Mouse (Mus musculus) kidney, embryonic 16.5 days (tissue): ENCODE results near the gene Med11. TPM values are rescaled to one million over a fixed set of nuclear protein-coding genes. Genes with fewer than 3 reads are reported as not detected.
A peak's percentile ranks its signal among the peaks of the same experiment; 100 is the strongest.

ENCODE experiments used
- ATAC-seq: fragments of 200-750 bp; cut with Nextera tagmentation; 2 replicates; pipeline ENCODE4 v1.8.0; 2017; ENCODE audit warnings: moderate TSS enrichment; ENCODE audit not compliant: low FRiP score, low TSS enrichment
- H3K27ac ChIP-seq: fragments of 300-500 bp; sonication (generic); 2 replicates; pipeline ENCODE4 v1.5.1; 2014; ENCODE audit warnings: low read length
- H3K27me3 ChIP-seq: fragments of 300-500 bp; sonication (generic); 2 replicates; pipeline ENCODE4 v1.6.1; 2014; ENCODE audit warnings: low read length, control low read depth, mixed read lengths; ENCODE audit not compliant: insufficient read depth
- H3K36me3 ChIP-seq: fragments of 300-500 bp; sonication (generic); 2 replicates; pipeline ENCODE4 v1.6.1; 2014; ENCODE audit warnings: low read length, control low read depth, mixed read lengths; ENCODE audit not compliant: insufficient read depth
- H3K4me1 ChIP-seq: fragments of 300-500 bp; sonication (generic); 2 replicates; pipeline ENCODE4 v1.6.1; 2014; ENCODE audit warnings: low read length, control low read depth, mixed read lengths; ENCODE audit not compliant: insufficient read depth
- H3K4me2 ChIP-seq: fragments of 300-500 bp; sonication (generic); replicated peaks from 2 replicates; pipeline ENCODE4 v1.6.1; 2014; ENCODE audit warnings: low read depth, low read length
- H3K4me3 ChIP-seq: fragments of 300-500 bp; sonication (generic); 2 replicates; pipeline ENCODE4 v1.5.1; 2014; ENCODE audit warnings: mild to moderate bottlenecking, low read length
- H3K9ac ChIP-seq: fragments of 300-500 bp; sonication (generic); replicated peaks from 2 replicates; pipeline ENCODE4 v1.6.1; 2014; ENCODE audit warnings: low read length
- H3K9me3 ChIP-seq: fragments of 300-500 bp; sonication (generic); 2 replicates; pipeline ENCODE4 v1.6.1; 2016; ENCODE audit warnings: low read length, control low read depth
- WGBS: fragments of 180-500 bp; shearing (Covaris S2); extraction: QIAGEN DNeasy Blood & Tissue Kit; methylation state at CpG from one replicate; pipeline ENCODE4 v1.1.7; 2014; 5-methylcytosine and 5-hydroxymethylcytosine counted together
- microRNA-seq: library from miRNA; unstranded; fragments of <30 nt; microRNA quantifications from one replicate; pipeline ENCODE4, GENCODE M21; 2016
- polyA plus RNA-seq: library from polyadenylated mRNA; unstranded; fragments of >200 nt; fragmentation: Nextera tagmentation; extraction: Ambion mirVana; gene quantifications from 2 replicates; pipeline ENCODE4 v1.2.1, GENCODE M21; 2015

The Med11 gene
- polyA plus RNA-seq, 1 experiment from 2014 or later = 46.3 TPM

GRCm38 (mm10) chr11:70489684-70490083, 38.0 kb downstream of the Med11 start:
- ATAC-seq = no peak
- Histone ChIP-seq H3K9me3 (no peaks in the 10 kb centered on the region), H3K4me3 (no peak overlapping the region), H3K27me3 (no peaks in the 10 kb centered on the region), H3K36me3 (no peaks in the 10 kb centered on the region), H3K4me1 (no peaks in the 10 kb centered on the region), H3K4me2 (no peak overlapping the region), H3K27ac (no peak overlapping the region), H3K9ac (no peak overlapping the region)
- 77% methylated on average over 6 of the region's 6 CpGs for WGBS

DNA sequence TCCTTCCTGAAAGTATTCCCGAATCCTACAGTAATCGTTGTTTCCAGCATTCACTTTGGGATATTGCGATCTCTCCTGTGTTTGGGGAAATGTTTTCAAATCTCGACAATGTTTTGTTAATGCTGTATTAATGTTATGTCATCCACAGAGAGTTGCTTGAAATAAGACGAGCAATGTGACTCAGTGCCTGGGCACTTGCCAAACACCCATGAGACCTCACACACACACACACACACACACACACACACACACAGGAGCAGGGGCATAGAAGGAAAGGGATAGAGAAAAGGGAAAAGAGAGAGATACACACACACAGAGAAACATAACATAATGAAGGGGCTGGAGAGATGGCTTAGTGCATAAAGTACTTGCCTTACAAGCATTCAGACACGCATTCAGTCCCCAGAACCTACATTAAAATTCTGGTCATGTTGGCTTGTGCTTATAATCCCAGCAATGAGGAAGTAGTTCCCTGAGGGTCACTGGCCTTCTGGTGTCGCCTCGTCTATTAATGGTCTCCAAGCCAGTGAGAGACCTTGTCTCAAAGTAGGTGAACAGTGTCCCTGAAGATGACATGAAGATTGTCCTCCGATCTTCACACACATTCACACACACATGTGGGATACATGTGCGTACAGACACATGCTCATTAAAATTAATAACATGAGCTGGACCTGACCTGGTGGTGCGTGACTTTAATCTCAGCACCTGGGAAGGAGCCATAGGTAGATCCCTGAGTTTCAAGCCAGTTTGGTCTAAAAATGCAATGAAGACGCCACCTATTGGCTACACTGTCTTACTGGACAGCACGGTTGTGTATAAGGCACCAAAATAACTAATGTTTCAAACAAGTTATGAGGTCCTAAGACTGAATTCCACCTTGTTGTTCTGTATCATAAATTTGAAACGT, 48.1 kb downstream of the Med11 start:
- ATAC-seq = no peak
- H3K4me2 ChIP-seq = no peak overlapping the region
- no peak overlapping the region for H3K9ac ChIP-seq
- WGBS = 65% methylated on average over 14 of the region's 14 CpGs
- no peak overlapping the region for H3K4me3 ChIP-seq
- no peaks in the 10 kb centered on the region; the same call in 1 of the 2 replicates for H3K4me1 ChIP-seq
- H3K36me3 ChIP-seq = no peaks in the 10 kb centered on the region
- H3K27ac ChIP-seq = peak overlapping the region; percentile 15; the same call in 1 of the 2 replicates
- H3K9me3 ChIP-seq = no peaks in the 10 kb centered on the region
- no peaks in the 10 kb centered on the region for H3K27me3 ChIP-seq

DNA sequence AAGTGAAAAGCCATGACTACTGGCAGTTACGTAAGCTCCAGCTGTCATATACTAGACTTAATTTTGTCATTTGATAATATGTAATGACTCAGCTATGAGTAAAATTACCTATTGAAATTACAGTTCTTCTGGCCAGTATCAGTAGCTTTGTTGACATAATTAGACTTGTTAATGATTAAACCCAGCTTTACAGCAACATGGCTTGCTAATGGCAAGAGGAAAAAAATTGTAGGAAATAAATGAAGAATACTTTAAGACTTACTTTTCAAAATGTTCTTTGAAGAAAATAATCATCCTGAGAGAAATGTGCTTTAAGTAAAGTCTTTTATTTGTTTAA, 48.7 kb downstream of the Med11 start:
- Histone ChIP-seq H3K27me3 (no peaks in the 10 kb centered on the region), H3K9me3 (no peaks in the 10 kb centered on the region), H3K4me2 (no peak overlapping the region), H3K9ac (no peak overlapping the region), H3K4me1 (no peaks in the 10 kb centered on the region; the same call in 1 of the 2 replicates), H3K27ac (no peak overlapping the region), H3K4me3 (no peak overlapping the region), H3K36me3 (no peaks in the 10 kb centered on the region)
- ATAC-seq = no peak
- WGBS = 83% methylated on average over 1 of the region's 1 CpGs

GRCm38 (mm10) chr11:70502018-70502417, 50.3 kb downstream of the Med11 start:
- H3K4me3 ChIP-seq = no peak overlapping the region
- H3K4me2 ChIP-seq = no peak overlapping the region
- no peak overlapping the region for H3K27ac ChIP-seq
- H3K36me3 ChIP-seq = no peaks in the 10 kb centered on the region
- 64% methylated on average over 3 of the region's 3 CpGs for WGBS
- H3K27me3 ChIP-seq = no peaks in the 10 kb centered on the region
- H3K9ac ChIP-seq = no peak overlapping the region
- no peak for ATAC-seq
- no peaks in the 10 kb centered on the region; the same call in 1 of the 2 replicates for H3K4me1 ChIP-seq
- no peaks in the 10 kb centered on the region for H3K9me3 ChIP-seq

Small RNA genes within 50 kb of the gene (microRNA-seq; reads per million reads assigned to microRNA genes)
- not detected for gene Mir7115

Other genes with a start within 250 kb of the Med11 start
- 5.2 and 5.5 TPM in 2 replicates for gene Slc16a11, start 239.2 kb upstream of the Med11 start, polyA plus RNA-seq
- 18.6 and 19.3 TPM in 2 replicates for gene Slc16a13, start 230.9 kb upstream of the Med11 start, polyA plus RNA-seq
- gene Bcl6b, start 222.1 kb upstream of the Med11 start, polyA plus RNA-seq = 27.4 and 31.3 TPM in 2 replicates
- 170 and 173 TPM in 2 replicates for gene 0610010K14Rik, start 214.0 kb upstream of the Med11 start, polyA plus RNA-seq
- 10.5 and 11.5 TPM in 2 replicates for gene Gm21988, start 212.1 kb upstream of the Med11 start, polyA plus RNA-seq
- 235 and 255 TPM in 2 replicates for gene Rnasek, start 212.1 kb upstream of the Med11 start, polyA plus RNA-seq
- gene Alox12, start 196.6 kb upstream of the Med11 start, polyA plus RNA-seq = 6.5 and 6.9 TPM in 2 replicates
- 0.07 and 0.09 TPM in 2 replicates for gene Alox12e, start 129.3 kb upstream of the Med11 start, polyA plus RNA-seq
- 2.0 TPM in 2 replicates for gene Alox15, start 99.9 kb upstream of the Med11 start, polyA plus RNA-seq
- 40.3 and 41.9 TPM in 2 replicates for gene Pelp1, start 41.9 kb upstream of the Med11 start, polyA plus RNA-seq
- 15.3 and 19.0 TPM in 2 replicates for gene Arrb2, start 19.3 kb upstream of the Med11 start, polyA plus RNA-seq
- gene Zmynd15, start 7.5 kb downstream of the Med11 start, polyA plus RNA-seq = 1.4 and 1.5 TPM in 2 replicates
- gene Cxcl16, start 8.1 kb downstream of the Med11 start, polyA plus RNA-seq = 9.1 and 9.7 TPM in 2 replicates
- 0.69 and 0.80 TPM in 2 replicates for gene Tm4sf5, start 53.3 kb downstream of the Med11 start, polyA plus RNA-seq
- 0.37 and 0.50 TPM in 2 replicates for gene Vmo1, start 62.7 kb downstream of the Med11 start, polyA plus RNA-seq
- 0.51 and 0.62 TPM in 2 replicates for gene Gltpd2, start 67.3 kb downstream of the Med11 start, polyA plus RNA-seq
- gene Psmb6, start 73.4 kb downstream of the Med11 start, polyA plus RNA-seq = 789 and 872 TPM in 2 replicates
- not detected in 2 replicates for gene Gm40193, start 81.0 kb downstream of the Med11 start, polyA plus RNA-seq
- gene Pld2, start 88.1 kb downstream of the Med11 start, polyA plus RNA-seq = 8.5 and 8.8 TPM in 2 replicates
- 15.9 and 17.4 TPM in 2 replicates for gene Mink1, start 111.0 kb downstream of the Med11 start, polyA plus RNA-seq
- not detected in 2 replicates for gene 4930544D05Rik, start 163.9 kb downstream of the Med11 start, polyA plus RNA-seq
- gene Chrne, start 167.3 kb downstream of the Med11 start, polyA plus RNA-seq = 0.19 TPM in 1 of 2 replicates, not detected in the other
- gene Gp1ba, start 187.2 kb downstream of the Med11 start, polyA plus RNA-seq = 0.11 and 0.21 TPM in 2 replicates
- gene Rnf167, start 195.3 kb downstream of the Med11 start, polyA plus RNA-seq = 130 and 137 TPM in 2 replicates
- 229 and 235 TPM in 2 replicates for gene Slc25a11, start 195.6 kb downstream of the Med11 start, polyA plus RNA-seq
- gene Pfn1, start 202.7 kb downstream of the Med11 start, polyA plus RNA-seq = 1,671 and 1,948 TPM in 2 replicates
- gene Eno3, start 205.3 kb downstream of the Med11 start, polyA plus RNA-seq = 23.1 and 28.0 TPM in 2 replicates
- gene Spag7, start 217.5 kb downstream of the Med11 start, polyA plus RNA-seq = 206 and 209 TPM in 2 replicates
- gene Camta2, start 236.2 kb downstream of the Med11 start, polyA plus RNA-seq = 12.7 and 17.0 TPM in 2 replicates
- gene Inca1, start 248.2 kb downstream of the Med11 start, polyA plus RNA-seq = 1.3 and 1.6 TPM in 2 replicates
- gene Kif1c, start 248.6 kb downstream of the Med11 start, polyA plus RNA-seq = 2.5 and 3.5 TPM in 2 replicates